Mouse (Mus musculus) cerebellum, adult 2 months (tissue): ENCODE data around the gene Tunar. TPM values are rescaled to one million over a fixed set of nuclear protein-coding genes. Genes with fewer than 3 reads are reported as not detected.

Source experiments
- DNase-seq, 2 experiments: peaks; one replicate each; pipeline ENCODE4 v3.0.0; 2021
- H3K27ac ChIP-seq: fragments of 200-500 bp; 2 replicates; pipeline ENCODE4 v1.5.1; 2012; ENCODE audit warnings: low read length, control low read depth, inconsistent platforms; ENCODE audit not compliant: insufficient read depth
- H3K27me3 ChIP-seq: fragments of 200-500 bp; 2 replicates; pipeline ENCODE4 v1.6.1; 2012; ENCODE audit warnings: inconsistent platforms, mild to moderate bottlenecking, low read length, moderate library complexity; ENCODE audit not compliant: control insufficient read depth, insufficient read depth
- H3K4me1 ChIP-seq: fragments of 200-500 bp; 2 replicates; pipeline ENCODE4 v1.6.1; 2011; ENCODE audit warnings: low read length; ENCODE audit not compliant: control insufficient read depth, insufficient read depth
- H3K4me3 ChIP-seq: fragments of 200-500 bp; replicated peaks from 2 replicates; pipeline ENCODE3; 2011; ENCODE audit warnings: mild to moderate bottlenecking, low read depth, low read length, control low read depth; ENCODE audit not compliant: insufficient read depth
- CTCF ChIP-seq: fragments of 200-500 bp; IDR thresholded peaks from 2 replicates; pipeline ENCODE4 v1.5.1; 2011; ENCODE audit warnings: low read depth, mild to moderate bottlenecking, control low read depth, low read length, moderate library complexity, borderline replicate concordance; ENCODE audit not compliant: insufficient read depth
- POLR2A ChIP-seq: fragments of 200-500 bp; IDR thresholded peaks from 2 replicates; pipeline ENCODE4 v1.6.1; 2011; ENCODE audit warnings: low read length, control low read depth, borderline replicate concordance; ENCODE audit not compliant: insufficient read depth
- WGBS: fragments of 180-500 bp; shearing (Covaris S2); methylation state at CpG from one replicate; pipeline ENCODE4 v1.1.7; 2018; 5-methylcytosine and 5-hydroxymethylcytosine counted together
- polyA plus RNA-seq: library from polyadenylated mRNA; depleted of rRNA; stranded (reverse); fragments of >200 nt; gene quantifications from 2 replicates; pipeline ENCODE4 v1.2.3, GENCODE M21; 2012; rRNA removed

Gene Tunar
- polyA plus RNA-seq, 1 experiment, result 29.6 TPM

DNA sequence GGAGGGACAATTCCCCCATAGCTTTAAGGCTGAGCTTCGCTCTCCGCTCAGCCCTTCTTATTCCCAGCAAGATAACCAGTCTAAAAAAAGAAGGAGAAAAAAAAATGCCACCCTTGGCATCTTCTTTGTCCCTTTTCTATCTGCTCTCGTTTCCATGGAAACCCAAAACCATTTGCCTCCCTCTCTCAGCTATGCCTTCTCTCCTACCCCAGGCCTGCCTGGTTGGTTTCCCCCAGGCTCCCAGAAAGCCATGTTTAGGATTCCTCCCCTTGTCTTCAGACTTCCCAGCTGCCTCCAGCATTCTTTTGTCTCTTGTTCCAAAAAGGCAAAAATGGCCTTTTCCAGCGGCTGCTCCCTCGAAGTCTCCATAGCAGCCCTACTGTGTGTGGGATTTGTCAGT is 70.1 kb downstream of the Tunar start:
- no peaks in the 10 kb centered on the region for H3K4me1 ChIP-seq
- no peak overlapping the region for H3K4me3 ChIP-seq
- H3K27ac ChIP-seq, result no peak overlapping the region
- no peaks in the 10 kb centered on the region for H3K27me3 ChIP-seq
- TF ChIP-seq CTCF (no peak), POLR2A (no peak)
- 65% methylated on average over 5 of the region's 5 CpGs for WGBS
- no peak for DNase-seq

DNA sequence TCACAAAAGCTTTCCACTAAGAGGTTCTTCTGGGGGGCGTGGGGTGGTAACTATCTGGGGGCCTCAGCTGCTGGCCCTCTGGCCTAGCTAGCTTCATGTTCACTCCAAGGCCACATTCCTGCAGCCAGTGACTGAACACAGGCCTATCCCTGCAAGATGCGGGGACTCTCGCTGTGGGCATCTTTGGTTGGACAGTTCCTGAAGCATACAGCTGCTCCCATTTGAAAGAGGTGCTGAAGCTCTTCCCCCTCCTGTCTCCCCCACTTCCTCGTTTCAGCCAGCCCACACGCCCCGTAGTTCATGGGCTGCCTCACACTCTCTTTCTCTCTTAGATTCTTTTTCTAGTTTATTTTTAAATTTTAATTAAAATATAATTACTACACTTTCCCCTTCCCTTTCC is 72.3 kb downstream of the Tunar start:
- WGBS, result 84% methylated on average over 6 of the region's 6 CpGs
- Histone ChIP-seq H3K27ac (no peak overlapping the region), H3K4me1 (no peaks in the 10 kb centered on the region), H3K4me3 (no peak overlapping the region), H3K27me3 (no peaks in the 10 kb centered on the region)
- no peak for DNase-seq
- TF ChIP-seq CTCF (no peak), POLR2A (no peak)

DNA sequence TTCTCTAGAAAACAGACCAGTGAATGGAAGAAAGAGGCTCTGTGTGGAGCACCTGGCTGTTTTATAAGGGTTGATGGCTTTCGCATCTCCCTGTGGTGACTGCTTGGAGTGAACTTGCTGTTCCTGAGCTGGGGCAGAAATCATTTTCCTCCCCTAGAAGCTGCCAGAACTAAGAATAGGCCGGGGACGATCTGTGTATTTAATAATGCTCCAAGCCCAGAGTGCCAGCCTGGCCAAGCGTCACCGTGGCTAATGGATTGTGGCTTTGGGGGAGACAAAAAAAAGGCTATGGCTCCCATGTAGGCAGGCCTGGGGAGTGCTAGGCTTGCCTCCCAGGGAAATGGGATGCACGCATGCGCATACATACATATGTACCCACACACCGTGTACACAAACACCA is 80.2 kb downstream of the Tunar start:
- H3K4me3 ChIP-seq, result no peak overlapping the region
- TF ChIP-seq CTCF (no peak), POLR2A (no peak)
- H3K27me3 ChIP-seq, result no peaks in the 10 kb centered on the region
- H3K4me1 ChIP-seq, result no peaks in the 10 kb centered on the region
- DNase-seq, result peak in 1 of 2 experiments; percentile 19
- no peak overlapping the region for H3K27ac ChIP-seq
- WGBS, result 56% methylated on average over 8 of the region's 8 CpGs

DNA sequence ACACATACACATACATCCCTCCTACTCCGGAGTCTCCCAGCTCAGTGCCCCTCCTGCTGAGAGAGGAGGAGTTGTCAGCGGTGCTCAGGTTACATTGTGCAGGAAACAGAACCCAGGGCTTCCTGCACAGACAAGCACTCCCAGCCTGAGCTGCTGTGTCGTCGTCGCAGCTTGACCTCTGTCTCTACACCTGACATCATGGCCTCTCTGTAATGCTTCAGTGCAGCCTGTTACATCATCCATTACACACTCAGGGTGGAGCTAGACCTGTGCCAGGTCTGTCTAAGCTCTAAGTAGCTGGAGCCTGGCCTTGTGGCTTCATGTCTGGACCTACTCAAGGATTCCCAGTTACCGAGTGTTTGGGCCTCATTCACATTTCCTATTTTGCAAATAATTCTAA is 86.8 kb downstream of the Tunar start:
- TF ChIP-seq CTCF (no peak), POLR2A (no peak)

DNA sequence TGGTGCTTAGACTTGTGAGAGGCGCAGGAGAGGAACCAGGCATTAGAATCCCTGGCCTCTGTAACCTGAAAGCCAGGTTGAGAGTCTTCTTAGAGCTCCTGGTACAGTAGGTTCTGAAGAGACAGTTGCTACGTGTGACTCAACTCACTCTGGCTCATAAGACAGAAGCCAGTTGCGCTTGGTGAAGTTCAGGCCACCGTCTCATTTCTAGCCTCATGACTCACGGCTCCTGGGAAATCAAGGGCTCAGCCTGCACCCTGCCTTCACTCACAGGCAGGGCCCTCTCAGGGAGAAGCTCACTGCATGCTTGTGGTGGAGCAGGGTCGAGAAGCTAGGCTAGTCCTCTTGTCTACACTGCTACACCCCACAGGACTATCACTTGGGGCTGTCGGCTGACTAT is 92.9 kb downstream of the Tunar start:
- no peak for TF ChIP-seq POLR2A
- H3K27me3 ChIP-seq, result no peaks in the 10 kb centered on the region
- WGBS, result 84% methylated on average over 7 of the region's 7 CpGs
- H3K4me1 ChIP-seq, result no peaks in the 10 kb centered on the region
- H3K27ac ChIP-seq, result no peak overlapping the region
- no peak overlapping the region for H3K4me3 ChIP-seq
- DNase-seq, result no peak

More for the DNA sequence above, 86.8 kb downstream of the Tunar start:
- Histone ChIP-seq H3K27ac (no peak overlapping the region), H3K4me3 (no peak overlapping the region), H3K4me1 (no peaks in the 10 kb centered on the region), H3K27me3 (no peaks in the 10 kb centered on the region)
- WGBS, result 66% methylated on average over 6 of the region's 6 CpGs
- peak in 1 of 2 experiments; percentile 20 for DNase-seq

DNA sequence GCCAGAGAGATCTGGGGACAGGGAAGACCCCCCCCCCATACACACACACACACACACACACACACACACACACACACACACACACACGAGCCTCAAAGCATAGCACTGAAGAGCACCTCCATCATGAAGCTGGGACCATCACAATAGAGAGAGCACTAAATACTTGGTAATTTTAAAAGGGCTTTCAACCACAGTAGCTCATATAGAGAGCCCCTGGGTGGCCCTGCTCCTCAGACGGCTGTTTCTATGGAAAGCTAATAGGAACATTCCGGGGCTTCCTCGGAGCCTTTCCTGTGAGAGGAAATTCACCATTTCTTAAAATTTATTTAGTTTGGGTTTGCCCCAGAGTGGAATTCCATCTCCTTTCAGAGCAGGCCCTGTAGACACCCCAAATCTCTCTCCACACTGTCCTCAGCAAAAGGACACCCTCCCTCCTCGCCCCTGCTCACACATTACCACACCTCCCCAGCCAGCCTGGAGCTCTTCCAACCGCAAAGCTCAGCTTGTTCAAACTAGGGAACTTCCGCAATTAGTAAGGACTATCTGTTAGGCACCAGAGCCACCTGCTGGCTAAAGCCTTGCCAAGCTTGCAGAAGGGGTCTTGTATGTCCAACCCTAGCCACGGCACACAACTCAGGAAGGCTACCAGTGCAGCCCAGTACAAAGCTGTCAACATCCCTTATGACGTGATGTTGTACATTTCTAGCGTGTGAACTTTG is 93.5 kb downstream of the Tunar start:
- H3K27ac ChIP-seq, result no peak overlapping the region
- H3K27me3 ChIP-seq, result no peaks in the 10 kb centered on the region
- no peak overlapping the region for H3K4me3 ChIP-seq
- DNase-seq, result peak; percentile 76 to 78
- TF ChIP-seq CTCF, result peak; percentile 93
- TF ChIP-seq POLR2A, result no peak
- 21% methylated on average over 10 of the region's 10 CpGs for WGBS
- H3K4me1 ChIP-seq, result no peaks in the 10 kb centered on the region

DNA sequence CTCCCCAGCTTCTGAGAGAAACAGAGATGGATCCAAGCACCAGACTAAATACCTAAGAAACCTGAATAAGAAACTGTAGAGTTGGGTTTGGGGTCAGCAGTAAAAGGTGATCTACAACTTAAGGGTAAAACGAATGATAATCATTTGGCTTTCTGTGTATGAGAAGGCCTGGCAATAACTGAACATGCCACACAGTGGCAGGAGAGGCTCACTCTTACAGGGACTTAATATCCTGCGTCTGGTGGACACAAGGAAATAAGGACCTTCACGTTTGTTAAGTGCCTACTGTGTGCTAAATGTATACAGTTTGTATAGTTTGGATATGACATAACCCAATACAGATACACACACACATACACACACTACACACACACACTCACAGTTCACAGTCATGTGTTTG is 98.2 kb downstream of the Tunar start:
- 34% methylated on average over 3 of the region's 3 CpGs for WGBS
- Histone ChIP-seq H3K27ac (no peak overlapping the region), H3K4me1 (no peaks in the 10 kb centered on the region), H3K4me3 (no peak overlapping the region), H3K27me3 (no peaks in the 10 kb centered on the region)
- DNase-seq, result no peak
- TF ChIP-seq POLR2A (no peak), CTCF (peak; percentile 47; the same call in 1 of the 2 replicates)

DNA sequence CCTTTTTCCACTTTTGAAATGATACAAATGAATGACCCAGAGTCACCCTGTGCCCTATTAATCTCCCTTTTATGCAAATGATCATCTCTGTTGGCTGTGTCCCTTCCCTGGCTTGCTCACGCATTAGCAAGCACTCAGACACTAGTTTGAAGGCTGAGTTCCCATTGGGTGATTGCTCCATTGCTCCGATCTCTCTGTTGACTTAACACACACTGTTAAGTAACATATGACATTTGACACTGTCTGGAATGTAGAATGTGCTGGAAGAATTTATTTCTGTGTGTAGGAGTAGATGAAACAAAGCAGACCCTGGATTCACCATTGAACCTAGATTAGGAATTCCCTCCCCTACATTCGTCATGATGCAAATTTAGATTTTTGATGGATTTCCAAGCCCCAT is 99.1 kb downstream of the Tunar start:
- no peak for DNase-seq
- Histone ChIP-seq H3K4me1 (no peaks in the 10 kb centered on the region), H3K27ac (no peak overlapping the region), H3K4me3 (no peak overlapping the region), H3K27me3 (no peaks in the 10 kb centered on the region)
- 77% methylated on average over 3 of the region's 3 CpGs for WGBS
- TF ChIP-seq CTCF (no peak), POLR2A (no peak)

Other genes starting within 250 kb of the Tunar start
- gene Tcl1b2, start 187.9 kb upstream of the Tunar start, polyA plus RNA-seq, result not detected in 2 replicates
- not detected in 2 replicates for gene Tcl1b1, start 174.2 kb upstream of the Tunar start, polyA plus RNA-seq
- gene Tcl1b5, start 157.5 kb upstream of the Tunar start, polyA plus RNA-seq, result not detected in 2 replicates
- not detected in 2 replicates for gene Tcl1b3, start 142.8 kb upstream of the Tunar start, polyA plus RNA-seq
- gene Tcl1b4, start 131.9 kb upstream of the Tunar start, polyA plus RNA-seq, result not detected in 2 replicates
- gene Tcl1, start 111.1 kb upstream of the Tunar start, polyA plus RNA-seq, result not detected in 2 replicates
- gene D430019H16Rik, start 120.0 kb downstream of the Tunar start, polyA plus RNA-seq, result 5.8 and 6.7 TPM in 2 replicates
- 0.68 and 0.70 TPM in 2 replicates for gene Bdkrb2, start 229.4 kb downstream of the Tunar start, polyA plus RNA-seq